Mouse (Mus musculus) heart, embryonic 14.5 days (tissue): ENCODE results near the gene Cxcr4. TPM values are rescaled to one million over a fixed set of nuclear protein-coding genes. Genes with fewer than 3 reads are reported as not detected.

Experiments
- ATAC-seq: fragments of 200-750 bp; cut with Nextera tagmentation; 2 replicates; pipeline ENCODE4 v1.8.0; 2017; ENCODE audit warnings: low read depth, moderate TSS enrichment; ENCODE audit not compliant: insufficient number of reproducible peaks, insufficient read depth, low FRiP score
- H3K27ac ChIP-seq, 2 experiments: fragments of 200-500 bp in 1 of 2; fragments of 300-500 bp in 1 of 2; sonication (generic) in 1 of 2; replicated peaks in 1 of 2; 2 replicates each; pipeline ENCODE4 v1.5.1; 2012 to 2014; ENCODE audit warnings: low read depth in 2 of 2, low read length in 2 of 2, control low read depth in 1 of 2, mild to moderate bottlenecking in 1 of 2, mixed read lengths in 1 of 2; ENCODE audit not compliant: control insufficient read depth in 1 of 2, insufficient read depth in 1 of 2
- H3K27me3 ChIP-seq: fragments of 300-500 bp; sonication (generic); 2 replicates; pipeline ENCODE4 v1.6.1; 2014; ENCODE audit warnings: mild to moderate bottlenecking, low read length, control low read depth; ENCODE audit not compliant: control insufficient read depth, insufficient read depth
- H3K36me3 ChIP-seq: fragments of 300-500 bp; sonication (generic); 2 replicates; pipeline ENCODE4 v1.6.1; 2014; ENCODE audit warnings: mild to moderate bottlenecking, control low read depth, low read length, mixed read lengths; ENCODE audit not compliant: control insufficient read depth, insufficient read depth
- H3K4me1 ChIP-seq, 2 experiments: fragments of 200-500 bp in 1 of 2; fragments of 300-500 bp in 1 of 2; sonication (generic) in 1 of 2; 2 replicates each; pipeline ENCODE4 v1.6.1; 2012 to 2014; ENCODE audit warnings: low read length in 2 of 2, control low read depth in 1 of 2, mixed read lengths in 1 of 2; ENCODE audit not compliant: control insufficient read depth in 2 of 2, insufficient read depth in 2 of 2
- H3K4me2 ChIP-seq: fragments of 300-500 bp; sonication (generic); 2 replicates; pipeline ENCODE4 v1.6.1; 2014; ENCODE audit warnings: mild to moderate bottlenecking, low read length
- H3K4me3 ChIP-seq, 2 experiments: fragments of 200-500 bp in 1 of 2; fragments of 300-500 bp in 1 of 2; sonication (generic) in 1 of 2; 2 replicates each; pipeline ENCODE4 v1.5.1; 2012 to 2014; ENCODE audit warnings: low read length in 2 of 2, mild to moderate bottlenecking in 2 of 2, control low read depth in 1 of 2, low read depth in 1 of 2, moderate library complexity in 1 of 2; ENCODE audit not compliant: control insufficient read depth in 1 of 2, insufficient read depth in 1 of 2
- H3K9ac ChIP-seq: fragments of 300-500 bp; sonication (generic); 2 replicates; pipeline ENCODE4 v1.6.1; 2014; ENCODE audit warnings: mild to moderate bottlenecking, low read length
- H3K9me3 ChIP-seq: fragments of 300-500 bp; sonication (generic); 2 replicates; pipeline ENCODE4 v1.6.1; 2016; ENCODE audit warnings: low read length, control low read depth; ENCODE audit not compliant: control insufficient read depth
- WGBS: fragments of 180-500 bp; shearing (Covaris S2); extraction: QIAGEN DNeasy Blood & Tissue Kit; methylation state at CpG from one replicate; pipeline ENCODE4 v1.1.7; 2014; 5-methylcytosine and 5-hydroxymethylcytosine counted together
- polyA plus RNA-seq: library from polyadenylated mRNA; unstranded; fragments of >200 nt; fragmentation: Nextera tagmentation; extraction: Ambion mirVana; gene quantifications from 2 replicates; pipeline ENCODE4 v1.2.1, GENCODE M21; 2014

Gene Cxcr4
- polyA plus RNA-seq, 1 experiment from 2014 or later = 2.4 TPM

GRCm38 (mm10) chr1:128580321-128580720 is 11.8 kb downstream of the Cxcr4 start:
- 51% methylated on average over 3 of the region's 3 CpGs for WGBS
- peak; percentile 47; the same call in 1 of the 2 replicates for ATAC-seq

GRCm38 (mm10) chr1:128578454-128578853 is 13.6 kb downstream of the Cxcr4 start:
- H3K27me3 ChIP-seq = no peaks in the 10 kb centered on the region
- H3K4me1 ChIP-seq = no peaks in the 10 kb centered on the region; a peak in 1 of 4 replicates
- no peak overlapping the region for H3K9ac ChIP-seq
- ATAC-seq = no peak
- H3K27ac ChIP-seq = no peak overlapping the region
- H3K4me2 ChIP-seq = no peak overlapping the region
- H3K4me3 ChIP-seq = no peak overlapping the region
- no peaks in the 10 kb centered on the region for H3K36me3 ChIP-seq
- peaks cover 4% of the 10 kb centered on the region for H3K9me3 ChIP-seq
- 62% methylated on average over 2 of the region's 2 CpGs for WGBS

More at GRCm38 (mm10) chr1:128580321-128580720, 11.8 kb downstream of the Cxcr4 start:
- Histone ChIP-seq H3K4me2 (no peak overlapping the region), H3K4me1 (no peaks in the 10 kb centered on the region; a peak in 1 of 4 replicates), H3K27me3 (no peaks in the 10 kb centered on the region), H3K4me3 (no peak overlapping the region), H3K9me3 (peaks cover 4% of the 10 kb centered on the region), H3K27ac (no peak overlapping the region), H3K36me3 (no peaks in the 10 kb centered on the region), H3K9ac (no peak overlapping the region)

DNA sequence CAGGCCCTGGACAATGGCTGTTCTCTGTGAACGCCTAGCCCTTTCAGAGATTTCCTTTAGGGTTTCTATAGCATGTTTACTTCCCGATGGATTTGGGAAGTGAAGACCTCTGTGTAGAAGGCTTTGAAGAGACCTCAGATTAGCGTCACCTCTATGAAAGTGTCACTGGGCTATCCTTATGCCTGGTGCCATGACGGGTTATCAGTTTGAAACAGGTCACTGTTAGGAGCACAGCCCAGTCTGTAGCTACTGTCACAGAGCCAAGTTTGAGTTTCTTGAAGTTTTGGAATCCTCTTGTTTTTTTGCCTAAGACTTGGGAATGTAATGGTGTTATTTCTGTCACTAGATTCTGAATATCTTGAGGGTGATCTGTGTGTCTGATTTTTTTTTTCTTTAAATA is 17.0 kb downstream of the Cxcr4 start:
- 58% methylated on average over 4 of the region's 4 CpGs for WGBS
- H3K36me3 ChIP-seq = no peaks in the 10 kb centered on the region
- no peaks in the 10 kb centered on the region for H3K9me3 ChIP-seq
- ATAC-seq = no peak
- H3K9ac ChIP-seq = no peak overlapping the region
- no peak overlapping the region for H3K4me3 ChIP-seq
- H3K27ac ChIP-seq = no peak overlapping the region
- H3K4me1 ChIP-seq = peaks cover 0 to 3% of the 10 kb centered on the region in 2 experiments; a peak in 2 of 4 replicates
- H3K4me2 ChIP-seq = no peak overlapping the region
- no peaks in the 10 kb centered on the region for H3K27me3 ChIP-seq

GRCm38 (mm10) chr1:128571033-128571432 is 21.1 kb downstream of the Cxcr4 start:
- WGBS = 14% methylated on average over 3 of the region's 3 CpGs
- H3K4me3 ChIP-seq = no peak overlapping the region
- no peak overlapping the region for H3K9ac ChIP-seq
- no peaks in the 10 kb centered on the region for H3K36me3 ChIP-seq
- no peak overlapping the region for H3K27ac ChIP-seq
- H3K27me3 ChIP-seq = no peaks in the 10 kb centered on the region
- H3K4me1 ChIP-seq = peaks cover 0 to 3% of the 10 kb centered on the region in 2 experiments; a peak in 2 of 4 replicates
- no peak for ATAC-seq
- H3K9me3 ChIP-seq = no peaks in the 10 kb centered on the region
- no peak overlapping the region for H3K4me2 ChIP-seq

GRCm38 (mm10) chr1:128569992-128570648 is 22.0 kb downstream of the Cxcr4 start:
- Histone ChIP-seq H3K9ac (no peak overlapping the region), H3K4me3 (no peak overlapping the region), H3K9me3 (no peaks in the 10 kb centered on the region), H3K4me2 (no peak overlapping the region), H3K36me3 (no peaks in the 10 kb centered on the region), H3K4me1 (peaks cover 0 to 3% of the 10 kb centered on the region in 2 experiments; a peak in 2 of 4 replicates), H3K27me3 (no peaks in the 10 kb centered on the region), H3K27ac (no peak overlapping the region)
- 77% methylated on average over 17 of the region's 17 CpGs for WGBS
- no peak for ATAC-seq

DNA sequence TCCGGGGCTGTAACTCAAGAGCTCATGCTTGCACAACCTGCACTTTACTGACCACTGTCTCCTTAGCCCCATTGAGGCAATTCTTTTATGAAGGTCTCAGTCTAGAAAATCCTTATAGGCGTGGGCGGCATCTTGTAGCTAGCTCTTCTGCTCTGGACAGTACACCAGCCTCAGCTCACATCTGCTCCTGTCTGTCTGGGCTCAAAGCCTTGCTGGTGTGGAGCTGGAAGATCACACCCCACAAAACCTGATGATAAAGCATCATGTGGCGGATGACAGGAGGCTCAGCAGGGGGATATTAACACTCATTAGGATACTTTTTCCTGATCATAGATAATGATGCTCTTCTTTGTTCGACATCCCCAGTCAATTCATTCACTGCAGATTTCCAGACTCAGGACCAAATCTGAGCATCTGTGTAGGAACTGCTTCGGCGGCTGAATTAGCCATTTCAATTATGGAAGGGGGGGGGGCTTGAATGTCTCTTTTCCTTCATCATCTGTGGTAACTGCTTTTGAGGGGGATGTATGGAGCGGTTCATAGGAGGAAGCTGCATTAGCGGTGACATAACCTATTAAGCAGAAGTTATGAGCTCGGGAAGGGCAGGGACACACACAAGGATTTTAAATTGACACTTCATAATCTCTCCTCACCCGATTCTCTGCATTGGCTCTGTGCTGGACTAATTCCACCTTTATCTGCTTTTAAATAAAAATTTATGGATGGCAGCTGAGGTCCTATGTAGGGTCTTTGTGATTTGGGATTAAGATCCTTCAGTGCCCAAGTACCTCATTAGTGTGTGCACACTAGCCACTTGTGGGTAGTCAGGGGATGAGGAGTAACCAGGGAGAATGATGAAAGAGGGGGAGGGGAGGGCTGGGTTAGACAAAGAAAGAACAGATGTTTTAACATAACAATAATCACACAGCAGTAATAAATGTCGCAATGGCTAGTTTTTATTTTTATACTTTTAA is 24.6 kb downstream of the Cxcr4 start:
- H3K36me3 ChIP-seq = no peaks in the 10 kb centered on the region
- ATAC-seq = no peak
- 84% methylated on average over 12 of the region's 12 CpGs for WGBS

GRCm38 (mm10) chr1:128563905-128564304 is 28.2 kb downstream of the Cxcr4 start:
- H3K27me3 ChIP-seq = no peaks in the 10 kb centered on the region
- no peaks in the 10 kb centered on the region for H3K36me3 ChIP-seq
- H3K9ac ChIP-seq = no peak overlapping the region
- no peak for ATAC-seq
- no peaks in the 10 kb centered on the region for H3K9me3 ChIP-seq
- no peak overlapping the region for H3K4me2 ChIP-seq
- H3K27ac ChIP-seq = no peak overlapping the region
- H3K4me3 ChIP-seq = no peak overlapping the region
- WGBS = 76% methylated on average over 3 of the region's 3 CpGs
- peaks cover 7 to 12% of the 10 kb centered on the region in 2 experiments; a peak in 3 of 4 replicates for H3K4me1 ChIP-seq

More for the DNA sequence above, 24.6 kb downstream of the Cxcr4 start:
- H3K4me1 ChIP-seq = peaks cover 0 to 3% of the 10 kb centered on the region in 2 experiments; a peak in 2 of 4 replicates
- no peak overlapping the region for H3K27ac ChIP-seq
- H3K4me3 ChIP-seq = no peak overlapping the region
- H3K9ac ChIP-seq = no peak overlapping the region
- no peak overlapping the region for H3K4me2 ChIP-seq
- no peaks in the 10 kb centered on the region for H3K9me3 ChIP-seq
- no peaks in the 10 kb centered on the region for H3K27me3 ChIP-seq
